Mouse (Mus musculus): ENCODE results near the gene Pmpca. TPM values are rescaled to one million over a fixed set of nuclear protein-coding genes. Genes with fewer than 3 reads are reported as not detected.

Gene Pmpca
- total RNA-seq, 2 experiments from 2014 or later = 129 to 130 TPM

- no peak for DNase-seq (ENCODE audit: low spot score)
- intact Hi-C loops (cut with DNase I) = no loop called here
These were observed 27.9 kb downstream of the Pmpca start for GRCm38 (mm10) chr2:26417066-26417465.

GRCm38 (mm10) chr2:26418120-26418519 is 29.0 kb downstream of the Pmpca start:
- no peak for DNase-seq (ENCODE audit: low spot score)
- intact Hi-C loops (cut with DNase I) = no loop called here

GRCm38 (mm10) chr2:26421969-26422368 is 32.8 kb downstream of the Pmpca start:
- intact Hi-C loops (cut with DNase I) = no loop called here
- no peak for DNase-seq (ENCODE audit: low spot score)

GRCm38 (mm10) chr2:26423086-26423485 is 33.9 kb downstream of the Pmpca start:
- DNase-seq (ENCODE audit: low spot score) = no peak
- intact Hi-C loops (cut with DNase I) = no loop called here

- intact Hi-C loops (cut with DNase I) = no loop called here
These were observed 35.4 kb downstream of the Pmpca start for GRCm38 (mm10) chr2:26424541-26424940.

GRCm38 (mm10) chr2:26429851-26430250 is 40.7 kb downstream of the Pmpca start:
- intact Hi-C loops (cut with DNase I) = no loop called here

More at GRCm38 (mm10) chr2:26424541-26424940, 35.4 kb downstream of the Pmpca start:
- no peak for DNase-seq (ENCODE audit: low spot score)

GRCm38 (mm10) chr2:26434791-26435572 is 45.8 kb downstream of the Pmpca start:
- intact Hi-C loops (cut with DNase I) = no loop called here
- DNase-seq (ENCODE audit: low spot score) = no peak

More at GRCm38 (mm10) chr2:26429851-26430250, 40.7 kb downstream of the Pmpca start:
- DNase-seq (ENCODE audit: low spot score) = no peak

GRCm38 (mm10) chr2:26437221-26437620 is 48.1 kb downstream of the Pmpca start:
- intact Hi-C loops (cut with DNase I) = no loop called here
- DNase-seq (ENCODE audit: low spot score) = no peak

- DNase-seq (ENCODE audit: low spot score) = no peak
- intact Hi-C loops (cut with DNase I) = no loop called here
These were observed 49.2 kb downstream of the Pmpca start for GRCm38 (mm10) chr2:26438373-26438772.

- intact Hi-C loops (cut with DNase I) = loop anchor here (10.0 kb wide), 1 partner anchor 465 kb away; the partner anchor contains the start of gene Surf6
- DNase-seq (ENCODE audit: low spot score) = no peak
These were observed 50.5 kb downstream of the Pmpca start for GRCm38 (mm10) chr2:26439671-26440070.

GRCm38 (mm10) chr2:26441261-26441660 is 52.1 kb downstream of the Pmpca start:
- intact Hi-C loops (cut with DNase I) = loop anchor here (10.0 kb wide), 1 partner anchor 464 kb away; the partner anchor contains the start of gene Surf6
- DNase-seq (ENCODE audit: low spot score) = no peak

- intact Hi-C loops (cut with DNase I) = loop anchor here (10.0 kb wide), 1 partner anchor 463 kb away; the partner anchor contains the start of gene Surf6
- DNase-seq (ENCODE audit: low spot score) = no peak
These were observed 52.5 kb downstream of the Pmpca start for GRCm38 (mm10) chr2:26441688-26442087.

GRCm38 (mm10) chr2:26442843-26443242 is 53.7 kb downstream of the Pmpca start:
- intact Hi-C loops (cut with DNase I) = loop anchor here (10.0 kb wide), 1 partner anchor 462 kb away; the partner anchor contains the start of gene Surf6
- DNase-seq (ENCODE audit: low spot score) = no peak

GRCm38 (mm10) chr2:26443876-26444275 is 54.7 kb downstream of the Pmpca start:
- intact Hi-C loops (cut with DNase I) = loop anchor here (10.0 kb wide), 1 partner anchor 461 kb away; the partner anchor contains the start of gene Surf6

GRCm38 (mm10) chr2:26444368-26444767 is 55.2 kb downstream of the Pmpca start:
- intact Hi-C loops (cut with DNase I) = loop anchor here (10.0 kb wide), 1 partner anchor 460 kb away; the partner anchor contains the start of gene Surf6
- no peak for DNase-seq (ENCODE audit: low spot score)

More at GRCm38 (mm10) chr2:26443876-26444275, 54.7 kb downstream of the Pmpca start:
- DNase-seq (ENCODE audit: low spot score) = no peak

- intact Hi-C loops (cut with DNase I) = loop anchor here (10.0 kb wide), 1 partner anchor 460 kb away; the partner anchor contains the start of gene Surf6
- peak; percentile 98 for DNase-seq (ENCODE audit: low spot score)
These were observed 56.0 kb downstream of the Pmpca start, which contains the start of gene Sec16a for GRCm38 (mm10) chr2:26444946-26445665. Sec16a (minus strand) TSS chr2:26445216.

GRCm38 (mm10) chr2:26445666-26446445 is 56.7 kb downstream of the Pmpca start:
- intact Hi-C loops (cut with DNase I) = loop anchor here (10.0 kb wide), 1 partner anchor 459 kb away; the partner anchor contains the start of gene Surf6
- DNase-seq (ENCODE audit: low spot score) = peak; percentile 92

GRCm38 (mm10) chr2:26446671-26447070 is 57.5 kb downstream of the Pmpca start:
- DNase-seq (ENCODE audit: low spot score) = no peak
- intact Hi-C loops (cut with DNase I) = loop anchor here (10.0 kb wide), 1 partner anchor 458 kb away; the partner anchor contains the start of gene Surf6
